Mouse (Mus musculus) forebrain, postnatal 0 days (tissue): ENCODE results near the gene Gsx2. TPM values are rescaled to one million over a fixed set of nuclear protein-coding genes. Genes with fewer than 3 reads are reported as not detected.

Source experiments
- ATAC-seq: fragments of 200-750 bp; cut with Nextera tagmentation; 2 replicates; pipeline ENCODE4 v1.8.0; 2017; ENCODE audit warnings: mild to moderate bottlenecking, moderate library complexity
- DNase-seq: peaks from one replicate; pipeline ENCODE4 v3.0.0-alpha.2; 2015
- H3K27ac ChIP-seq: fragments of 300-500 bp; sonication (generic); 2 replicates; pipeline ENCODE4 v1.5.1; 2014; ENCODE audit warnings: low read depth, mild to moderate bottlenecking, antibody characterized with exemption, low read length, moderate library complexity, mixed read lengths
- H3K27me3 ChIP-seq: fragments of 300-500 bp; sonication (generic); 2 replicates; pipeline ENCODE4 v1.6.1; 2014; ENCODE audit warnings: mild to moderate bottlenecking, low read length, mixed read lengths; ENCODE audit not compliant: insufficient read depth
- H3K36me3 ChIP-seq: fragments of 300-500 bp; sonication (generic); 2 replicates; pipeline ENCODE4 v1.6.1; 2014; ENCODE audit warnings: mild to moderate bottlenecking, moderate library complexity; ENCODE audit not compliant: insufficient read depth
- H3K4me1 ChIP-seq: fragments of 300-500 bp; sonication (generic); 2 replicates; pipeline ENCODE4 v1.6.1; 2014; ENCODE audit warnings: antibody characterized with exemption; ENCODE audit not compliant: insufficient read depth
- H3K4me2 ChIP-seq: fragments of 300-500 bp; sonication (generic); 2 replicates; pipeline ENCODE4 v1.6.1; 2014; ENCODE audit warnings: low read depth, mild to moderate bottlenecking, moderate library complexity
- H3K4me3 ChIP-seq: fragments of 300-500 bp; sonication (generic); 2 replicates; pipeline ENCODE4 v1.5.1; 2014; ENCODE audit warnings: low read depth, low read length, mixed read lengths
- H3K9ac ChIP-seq: fragments of 300-500 bp; sonication (generic); 2 replicates; pipeline ENCODE4 v1.6.1; 2014; ENCODE audit warnings: mild to moderate bottlenecking
- H3K9me3 ChIP-seq: fragments of 300-500 bp; sonication (generic); 2 replicates; pipeline ENCODE4 v1.6.1; 2016; ENCODE audit warnings: low read length
- CTCF ChIP-seq: sonication (generic); IDR thresholded peaks from 2 replicates; pipeline ENCODE4 v1.5.1; 2016; ENCODE audit warnings: antibody characterized with exemption, control low read depth, low read depth
- WGBS: fragments of 180-500 bp; shearing (Covaris S2); extraction: QIAGEN DNeasy Blood & Tissue Kit; methylation state at CpG from one replicate; pipeline ENCODE4 v1.1.7; 2014; 5-methylcytosine and 5-hydroxymethylcytosine counted together
- polyA plus RNA-seq: library from polyadenylated mRNA; unstranded; fragments of >200 nt; fragmentation: Nextera tagmentation; extraction: Ambion mirVana; gene quantifications from 2 replicates; pipeline ENCODE4 v1.2.1, GENCODE M21; 2015
- total RNA-seq: library from RNA; depleted of rRNA; stranded (reverse); fragments of >200 nt; gene quantifications from 2 replicates; pipeline ENCODE4 v1.2.3, GENCODE M21; 2014; rRNA removed

Gsx2 gene
- total RNA-seq = 1.5 TPM in 2 replicates
- 1.5 and 1.7 TPM in 2 replicates for polyA plus RNA-seq

GRCm38 (mm10) chr5:75075383-75075941, at the start of gene Gsx2:
Gene Gsx2, plus strand, starts transcription at chr5:75075601.
- DNase-seq (peak; percentile 46), ATAC-seq (peak; percentile 76)
- Histone ChIP-seq H3K4me2 (peak within 1 kb of the TSS; percentile 59), H3K9ac (peak within 1 kb of the TSS; percentile 55), H3K4me3 (peak within 1 kb of the TSS; percentile 38), H3K27me3 (peaks cover 80% of the 10 kb centered on the region), H3K4me1 (0 out of 2 replicates have a peak, but pooled peaks cover 7% of the 10 kb centered on the region), H3K9me3 (no peaks in the 10 kb centered on the region), H3K36me3 (no peaks in the 10 kb centered on the region), H3K27ac (no peak within 1 kb of the TSS)
- 1% methylated on average over 39 of the region's 41 CpGs for WGBS
- TF ChIP-seq CTCF = no peak

- no peak overlapping the region for H3K27ac ChIP-seq
- 92% methylated on average over 3 of the region's 3 CpGs for WGBS
- TF ChIP-seq CTCF = no peak
- H3K4me3 ChIP-seq = no peak overlapping the region
- no peak overlapping the region for H3K9ac ChIP-seq
- H3K4me2 ChIP-seq = no peak overlapping the region
- no peaks in the 10 kb centered on the region for H3K4me1 ChIP-seq
- no peak for ATAC-seq
- H3K36me3 ChIP-seq = no peaks in the 10 kb centered on the region
- no peaks in the 10 kb centered on the region for H3K27me3 ChIP-seq
- H3K9me3 ChIP-seq = no peaks in the 10 kb centered on the region
- DNase-seq = no peak
These were observed 39.9 kb upstream of the Gsx2 start for GRCm38 (mm10) chr5:75035475-75035874.

- ATAC-seq = no peak
- DNase-seq = no peak
- 86% methylated on average over 1 of the region's 1 CpGs for WGBS
- no peak overlapping the region for H3K4me3 ChIP-seq
- TF ChIP-seq CTCF = no peak
- H3K27me3 ChIP-seq = no peaks in the 10 kb centered on the region
- H3K4me1 ChIP-seq = peaks cover 15% of the 10 kb centered on the region
- no peaks in the 10 kb centered on the region for H3K36me3 ChIP-seq
- no peak overlapping the region for H3K9ac ChIP-seq
- H3K9me3 ChIP-seq = no peaks in the 10 kb centered on the region
- no peak overlapping the region for H3K4me2 ChIP-seq
- no peak overlapping the region for H3K27ac ChIP-seq
These were observed 36.1 kb upstream of the Gsx2 start for GRCm38 (mm10) chr5:75039307-75039706.

- no peak for TF ChIP-seq CTCF
- peak overlapping the region; percentile 93 for H3K9ac ChIP-seq
- no peak overlapping the region for H3K27ac ChIP-seq
- WGBS = 42% methylated on average over 9 of the region's 9 CpGs
- ATAC-seq (no peak), DNase-seq (no peak)
- H3K36me3 ChIP-seq = no peaks in the 10 kb centered on the region
- peak overlapping the region; percentile 87 for H3K4me2 ChIP-seq
- H3K9me3 ChIP-seq = no peaks in the 10 kb centered on the region
- no peaks in the 10 kb centered on the region; the same call in 1 of the 2 replicates for H3K27me3 ChIP-seq
- H3K4me3 ChIP-seq = peak overlapping the region; percentile 73
- peaks cover 15% of the 10 kb centered on the region for H3K4me1 ChIP-seq
These were observed 32.4 kb upstream of the Gsx2 start for GRCm38 (mm10) chr5:75043011-75043445.

GRCm38 (mm10) chr5:75043621-75044301, 31.6 kb upstream of the Gsx2 start:
- Histone ChIP-seq H3K4me1 (peaks cover 15% of the 10 kb centered on the region), H3K4me3 (peak overlapping the region; percentile 73), H3K9me3 (no peaks in the 10 kb centered on the region), H3K27me3 (no peaks in the 10 kb centered on the region; the same call in 1 of the 2 replicates), H3K27ac (peak overlapping the region; percentile 92), H3K9ac (peak overlapping the region; percentile 93), H3K4me2 (peak overlapping the region; percentile 87), H3K36me3 (no peaks in the 10 kb centered on the region)
- 1% methylated on average over 36 of the region's 36 CpGs for WGBS
- ATAC-seq (peak; percentile 79), DNase-seq (peak; percentile 49)
- TF ChIP-seq CTCF = no peak

- H3K4me1 ChIP-seq = peaks cover 15% of the 10 kb centered on the region
- peak within 1 kb of the TSS; percentile 73 for H3K4me3 ChIP-seq
- DNase-seq (peak; percentile 88), ATAC-seq (peak; percentile 98)
- H3K9me3 ChIP-seq = no peaks in the 10 kb centered on the region
- peak within 1 kb of the TSS; percentile 92 for H3K27ac ChIP-seq
- no peak for TF ChIP-seq CTCF
- H3K27me3 ChIP-seq = no peaks in the 10 kb centered on the region; the same call in 1 of the 2 replicates
- no peaks in the 10 kb centered on the region for H3K36me3 ChIP-seq
- peak within 1 kb of the TSS; percentile 93 for H3K9ac ChIP-seq
- peak within 1 kb of the TSS; percentile 87 for H3K4me2 ChIP-seq
- 1% methylated on average over 70 of the region's 90 CpGs for WGBS
These were observed 31.0 kb upstream of the Gsx2 start, which contains the start of gene Chic2 for GRCm38 (mm10) chr5:75044310-75044904. Gene Chic2, minus strand, starts transcription at chr5:75044774.

- Histone ChIP-seq H3K27me3 (no peaks in the 10 kb centered on the region; the same call in 1 of the 2 replicates), H3K9me3 (no peaks in the 10 kb centered on the region), H3K36me3 (no peaks in the 10 kb centered on the region), H3K9ac (no peak overlapping the region), H3K4me2 (no peak overlapping the region), H3K27ac (no peak overlapping the region), H3K4me1 (peaks cover 15% of the 10 kb centered on the region), H3K4me3 (no peak overlapping the region)
- 87% methylated on average over 7 of the region's 7 CpGs for WGBS
- TF ChIP-seq CTCF = no peak
- DNase-seq = no peak
- ATAC-seq = no peak
These were observed 30.0 kb upstream of the Gsx2 start for GRCm38 (mm10) chr5:75045371-75045770.
